Mouse (Mus musculus) lung, postnatal 10 days (tissue): ENCODE data around the gene Zfp507.

ENCODE experiments used
- DNase-seq: peaks from one replicate; pipeline ENCODE4 v3.0.0; 2021

Zfp507 gene

GRCm38 (mm10) chr7:35732585-35733059 is 70.2 kb downstream of the Zfp507 start:
- no peak for DNase-seq

GRCm38 (mm10) chr7:35729621-35730031 is 73.2 kb downstream of the Zfp507 start:
- peak; percentile 48 for DNase-seq

- DNase-seq: no peak
Observed at GRCm38 (mm10) chr7:35728376-35728775, 74.4 kb downstream of the Zfp507 start.

GRCm38 (mm10) chr7:35723035-35723434 is 79.8 kb downstream of the Zfp507 start:
- DNase-seq: no peak
